Mouse (Mus musculus) CD4-positive, CD25-positive, alpha-beta regulatory T cell (primary cell): Measurements from ENCODE around the gene Amacr. TPM values are rescaled to one million over a fixed set of nuclear protein-coding genes. Genes with fewer than 3 reads are reported as not detected.

ENCODE experiments used
- polyA plus RNA-seq: library from polyadenylated mRNA; unstranded; fragments of 100-300 nt; shearing (Covaris generic); gene quantifications from one replicate; pipeline ENCODE4 v1.2.1, GENCODE M21; 2017

The Amacr gene
- polyA plus RNA-seq: 5.2 TPM

GRCm38 (mm10) chr15:10981377-10982063 lies at the start of gene Amacr:
TSS of gene Amacr (plus strand) at chr15:10981756.

DNA sequence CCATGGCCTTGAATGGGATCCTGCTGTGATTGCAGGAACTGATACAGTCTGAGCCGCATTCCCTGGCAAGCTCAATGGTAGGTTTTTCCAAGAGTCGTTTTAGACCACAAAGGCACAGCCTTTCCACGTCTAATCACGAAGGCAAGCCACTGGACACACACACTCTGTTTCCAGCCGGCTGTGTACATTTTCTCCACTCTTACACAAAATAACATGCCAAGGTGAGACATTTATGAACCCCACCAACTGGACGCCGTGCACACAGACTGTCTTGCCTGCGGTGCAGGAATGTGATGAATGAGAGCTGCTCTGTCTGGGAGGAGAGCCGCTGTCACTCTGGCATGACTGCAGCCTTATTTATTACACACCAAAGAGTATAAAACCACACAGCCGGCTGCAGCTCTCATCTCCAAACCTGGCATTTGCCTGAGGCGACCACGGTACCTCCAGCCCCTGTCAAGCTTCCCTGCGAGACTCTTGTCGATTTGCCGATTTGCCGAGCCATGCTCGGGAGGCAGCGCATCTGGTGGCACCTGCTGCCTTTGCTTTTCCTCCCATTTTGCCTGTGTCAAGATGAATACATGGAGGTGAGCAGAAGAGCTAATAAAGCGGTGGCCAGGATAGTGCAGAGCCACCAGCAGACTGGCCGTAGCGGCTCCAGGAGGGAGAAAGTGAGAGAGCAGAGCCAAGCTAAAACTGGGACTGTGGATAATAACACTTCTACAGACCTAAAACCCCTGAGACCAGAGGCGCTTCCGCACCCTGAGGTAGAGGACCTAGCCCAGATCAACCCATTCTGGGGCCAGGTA lies 29.4 kb upstream of the Amacr start, which contains the start of gene C1qtnf3:
TSS of gene C1qtnf3 (plus strand) at position 382 of the 809 bp plus-strand sequence.

DNA sequence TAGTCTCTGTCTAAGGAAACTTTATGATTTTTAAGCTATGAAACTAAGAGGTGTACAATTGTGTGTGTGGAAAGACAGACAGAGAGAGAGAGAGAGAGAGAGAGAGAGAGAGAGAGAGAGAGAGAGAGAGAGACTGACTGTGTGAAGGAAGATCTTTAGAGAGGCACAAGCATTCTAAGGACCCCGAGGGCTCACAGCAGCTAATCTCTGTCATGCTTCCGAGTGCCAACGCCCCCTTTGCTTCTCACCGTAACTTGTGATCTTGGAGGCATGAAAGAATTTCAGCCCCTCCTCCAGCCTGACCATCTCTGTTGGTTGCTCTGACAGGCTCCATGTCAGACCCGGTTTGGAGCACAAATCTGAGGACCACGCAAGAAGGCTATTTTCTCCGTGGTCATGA lies 18.9 kb downstream of the Amacr start, which contains the start of gene Slc45a2:
TSS of gene Slc45a2 (plus strand) at position 301 of the 400 bp plus-strand sequence.

DNA sequence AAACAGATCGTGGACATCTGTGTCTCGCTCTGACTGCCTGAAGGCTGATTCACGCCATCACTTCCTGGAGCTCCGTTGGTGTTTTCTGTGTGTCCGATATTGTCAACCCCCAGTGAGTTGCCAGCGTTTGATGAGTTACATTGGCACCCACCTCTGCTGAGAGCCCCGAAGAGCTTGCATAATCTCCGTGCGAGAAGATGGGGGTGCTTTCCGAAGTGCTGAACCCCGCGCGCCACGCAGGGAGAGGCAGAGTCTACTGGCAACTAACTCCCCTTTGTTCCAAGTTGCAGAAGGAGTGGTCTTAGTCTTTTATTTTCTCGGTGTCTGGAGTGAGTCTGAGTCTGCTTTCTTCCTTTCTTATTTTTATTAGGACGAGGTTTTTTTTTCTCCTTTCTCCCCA lies 56.2 kb downstream of the Amacr start, which contains the start of gene Rxfp3:
TSS of gene Rxfp3 (minus strand) at position 281 of the 400 bp plus-strand sequence.

Other genes starting within 250 kb of the Amacr start
- gene C1qtnf3, start 29.4 kb upstream of the Amacr start, polyA plus RNA-seq: not detected
- not detected for gene Slc45a2, start 19.0 kb downstream of the Amacr start, polyA plus RNA-seq
- gene Rxfp3, start 56.2 kb downstream of the Amacr start, polyA plus RNA-seq: 0.05 TPM
- not detected for gene Adamts12, start 83.0 kb downstream of the Amacr start, polyA plus RNA-seq